Mouse (Mus musculus) layer of hippocampus, adult 18-20 months (tissue): ENCODE measurements around the gene Myo19. TPM values are rescaled to one million over a fixed set of nuclear protein-coding genes. Genes with fewer than 3 reads are reported as not detected.

Source experiments
- DNase-seq, 2 experiments: peaks; one replicate each; pipeline ENCODE4 v3.0.0; 2022; ENCODE audit warnings: low spot score in 2 of 2
- total RNA-seq, 2 experiments: library from RNA; stranded (reverse); gene quantifications; 2 replicates each; pipeline ENCODE4 v1.2.3; 2021

The Myo19 gene
- total RNA-seq, 2 experiments from 2014 or later: 7.4 to 7.9 TPM

- DNase-seq: no peak
Observed at GRCm38 (mm10) chr11:84885238-84885637, 5.3 kb downstream of the Myo19 start.

GRCm38 (mm10) chr11:84886236-84886635 is 6.3 kb downstream of the Myo19 start:
- DNase-seq: no peak

- DNase-seq: no peak
Observed at GRCm38 (mm10) chr11:84886767-84887511, 7.0 kb downstream of the Myo19 start.

GRCm38 (mm10) chr11:84888025-84888424 is 8.1 kb downstream of the Myo19 start:
- DNase-seq: no peak

- DNase-seq: no peak
Observed at GRCm38 (mm10) chr11:84889492-84889891, 9.5 kb downstream of the Myo19 start.

- DNase-seq: no peak
Observed at GRCm38 (mm10) chr11:84891705-84892104, 11.8 kb downstream of the Myo19 start.

GRCm38 (mm10) chr11:84893113-84893512 is 13.2 kb downstream of the Myo19 start:
- DNase-seq: no peak

- DNase-seq: no peak
Observed at GRCm38 (mm10) chr11:84904597-84905144, 24.7 kb downstream of the Myo19 start.

GRCm38 (mm10) chr11:84907081-84907480 is 27.1 kb downstream of the Myo19 start:
- no peak for DNase-seq

- DNase-seq: no peak
Observed at GRCm38 (mm10) chr11:84908480-84908879, 28.5 kb downstream of the Myo19 start.

GRCm38 (mm10) chr11:84910411-84910810 is 30.5 kb downstream of the Myo19 start:
- DNase-seq: no peak

- DNase-seq: no peak
Observed at GRCm38 (mm10) chr11:84914673-84915072, 34.7 kb downstream of the Myo19 start.

- DNase-seq: peak; percentile 80 to 95
Observed at GRCm38 (mm10) chr11:84916053-84916702, 36.2 kb downstream of the Myo19 start, which contains the start of gene Znhit3. Gene Znhit3 (minus strand): TSS chr11:84916366.

- DNase-seq: no peak
Observed at GRCm38 (mm10) chr11:84916703-84917300, 36.9 kb downstream of the Myo19 start.

GRCm38 (mm10) chr11:84918425-84918824 is 38.5 kb downstream of the Myo19 start:
- DNase-seq: peak; percentile 74 to 93

GRCm38 (mm10) chr11:84919276-84919675 is 39.3 kb downstream of the Myo19 start:
- peak in 1 of 2 experiments; percentile 40 for DNase-seq

- no peak for DNase-seq
Observed at GRCm38 (mm10) chr11:84919951-84920350, 40.0 kb downstream of the Myo19 start.

GRCm38 (mm10) chr11:84920981-84921380 is 41.0 kb downstream of the Myo19 start:
- DNase-seq: peak in 1 of 2 experiments; percentile 45

- DNase-seq: no peak
Observed at GRCm38 (mm10) chr11:84932261-84932660, 52.3 kb downstream of the Myo19 start.

- DNase-seq: peak; percentile 68 to 89
Observed at GRCm38 (mm10) chr11:84939508-84940053, 59.6 kb downstream of the Myo19 start.

- DNase-seq: no peak
Observed at GRCm38 (mm10) chr11:84940140-84940539, 60.2 kb downstream of the Myo19 start.

- no peak for DNase-seq
Observed at GRCm38 (mm10) chr11:84943948-84944347, 64.0 kb downstream of the Myo19 start.
